Mouse (Mus musculus) spleen, adult 2 months (tissue): ENCODE measurements around the gene Irf2.

Experiments
- CTCF ChIP-seq: fragments of 200-500 bp; IDR thresholded peaks from 2 replicates; pipeline ENCODE4 v1.5.1; 2011; ENCODE audit warnings: mild to moderate bottlenecking, inconsistent platforms; ENCODE audit not compliant: insufficient read depth, insufficient read length, insufficient replicate concordance; ENCODE audit errors: extremely low read depth
- POLR2A ChIP-seq: fragments of 200-500 bp; IDR thresholded peaks from 2 replicates; pipeline ENCODE4 v1.6.1; 2011; ENCODE audit warnings: low read depth, low read length, inconsistent platforms

DNA sequence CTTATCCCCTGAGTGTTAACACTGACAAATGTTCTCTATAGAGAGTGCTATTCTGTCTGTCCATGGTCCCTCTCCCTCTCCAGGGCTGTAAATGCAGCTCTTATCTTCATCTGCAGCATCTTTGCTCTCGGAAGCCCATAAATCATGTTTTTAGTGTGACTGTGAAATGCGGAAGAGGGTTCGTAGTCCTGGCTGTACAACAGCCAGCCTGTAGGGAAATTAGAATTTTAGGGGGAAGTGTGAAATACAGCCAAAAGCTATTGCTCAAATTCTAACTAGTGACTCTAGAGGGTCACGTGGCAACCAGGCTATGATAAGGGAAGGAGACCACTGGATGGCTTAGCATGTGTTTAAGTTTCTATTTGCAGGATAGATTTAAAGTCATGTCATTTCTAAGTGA lies 112.0 kb downstream of the Irf2 start:
- TF ChIP-seq CTCF (no peak), POLR2A (no peak)
